Mouse (Mus musculus): Measurements from ENCODE around the gene Gm17174. TPM values are rescaled to one million over a fixed set of nuclear protein-coding genes. Genes with fewer than 3 reads are reported as not detected.
"Not testable (repeated sequence)": the region's sequence is repeated elsewhere in the genome, so short reads cannot be mapped to it uniquely, and the experiment has no call there.

The Gm17174 gene
- not detected in 2 replicates for polyA plus RNA-seq (2015; fragmentation: Nextera tagmentation; extraction: Ambion mirVana)

GRCm38 (mm10) chr14:51592039-51592438, at the start of gene Gm17174:
Gm17174 (minus strand) TSS chr14:51592139.
- not testable (repeated sequence) for ATAC-seq (ENCODE audit: insufficient read depth, low FRiP score, low read depth); H3K27ac ChIP-seq; H3K4me3 ChIP-seq (replicated peaks); H3K36me3 ChIP-seq; H3K4me2 ChIP-seq; H3K27me3 ChIP-seq (replicated peaks); H3K9ac ChIP-seq; H3K9me3 ChIP-seq; H3K4me1 ChIP-seq
- WGBS, result 88% methylated on average over 4 of the region's 4 CpGs

- not testable (repeated sequence) for H3K9ac ChIP-seq; ATAC-seq (ENCODE audit: insufficient read depth, low FRiP score, low read depth); H3K9me3 ChIP-seq; H3K36me3 ChIP-seq; H3K4me1 ChIP-seq; H3K27ac ChIP-seq; H3K4me2 ChIP-seq; H3K27me3 ChIP-seq (replicated peaks); H3K4me3 ChIP-seq (replicated peaks)
- 47% methylated on average over 1 of the region's 1 CpGs for WGBS
These were observed 43.6 kb upstream of the Gm17174 start, which contains the start of gene Gm4181 for GRCm38 (mm10) chr14:51635566-51635965. Gm4181 (minus strand) TSS chr14:51635666.

- H3K27me3 ChIP-seq (replicated peaks); H3K4me3 ChIP-seq (replicated peaks); H3K9ac ChIP-seq; H3K36me3 ChIP-seq; H3K27ac ChIP-seq; H3K4me1 ChIP-seq; H3K4me2 ChIP-seq; H3K9me3 ChIP-seq; ATAC-seq (ENCODE audit: insufficient read depth, low FRiP score, low read depth): not testable (repeated sequence)
- WGBS, result 91% methylated on average over 1 of the region's 1 CpGs
These were observed 40.5 kb upstream of the Gm17174 start for GRCm38 (mm10) chr14:51632426-51632825.

- Histone ChIP-seq H3K9me3 (no peaks in the 10 kb centered on the region), H3K4me3 (replicated peaks) (no peak within 1 kb of the TSS), H3K9ac (no peak within 1 kb of the TSS), H3K36me3 (no peaks in the 10 kb centered on the region), H3K4me1 (no peaks in the 10 kb centered on the region), H3K4me2 (no peak within 1 kb of the TSS), H3K27ac (no peak within 1 kb of the TSS), H3K27me3 (replicated peaks) (no peaks in the 10 kb centered on the region)
- no peak for ATAC-seq (ENCODE audit: insufficient read depth, low FRiP score, low read depth)
- WGBS, result 87% methylated on average over 1 of the region's 1 CpGs
These were observed 19.3 kb upstream of the Gm17174 start, which contains the start of gene Gm17078 for GRCm38 (mm10) chr14:51611210-51611609. Gm17078 (minus strand) TSS chr14:51611310.

- not testable (repeated sequence) for H3K27me3 ChIP-seq (replicated peaks); H3K27ac ChIP-seq; H3K4me1 ChIP-seq; H3K36me3 ChIP-seq; H3K4me2 ChIP-seq; H3K4me3 ChIP-seq (replicated peaks); H3K9ac ChIP-seq; ATAC-seq (ENCODE audit: insufficient read depth, low FRiP score, low read depth); H3K9me3 ChIP-seq
- WGBS, result 94% methylated on average over 2 of the region's 2 CpGs
These were observed 18.0 kb downstream of the Gm17174 start, which contains the start of gene Gm17175 for GRCm38 (mm10) chr14:51573963-51574362. Gm17175 (minus strand) TSS chr14:51574063.

GRCm38 (mm10) chr14:51552490-51552889, 39.4 kb downstream of the Gm17174 start, which contains the start of gene Gm5622:
Gm5622 (plus strand) TSS chr14:51552790.
- H3K4me1 ChIP-seq, result no peaks in the 10 kb centered on the region

More at GRCm38 (mm10) chr14:51552490-51552889, 39.4 kb downstream of the Gm17174 start, which contains the start of gene Gm5622:
- H3K36me3 ChIP-seq, result no peaks in the 10 kb centered on the region
- H3K9ac ChIP-seq, result no peak within 1 kb of the TSS
- ATAC-seq (ENCODE audit: insufficient read depth, low FRiP score, low read depth), result no peak
- 91% methylated on average over 4 of the region's 4 CpGs for WGBS
- no peak within 1 kb of the TSS for H3K4me2 ChIP-seq
- H3K27ac ChIP-seq, result no peak within 1 kb of the TSS
- H3K4me3 ChIP-seq (replicated peaks), result no peak within 1 kb of the TSS
- no peaks in the 10 kb centered on the region for H3K27me3 ChIP-seq (replicated peaks)
- H3K9me3 ChIP-seq, result no peaks in the 10 kb centered on the region

Other genes starting within 250 kb of the Gm17174 start
- gene Gm7247, start 230.4 kb downstream of the Gm17174 start, polyA plus RNA-seq (2015; fragmentation: Nextera tagmentation; extraction: Ambion mirVana), result not detected in 2 replicates
- gene Vmn2r88, start 181.3 kb downstream of the Gm17174 start, polyA plus RNA-seq (2015; fragmentation: Nextera tagmentation; extraction: Ambion mirVana), result not detected in 2 replicates
- not detected in 2 replicates for gene Vmn2r89, start 140.3 kb downstream of the Gm17174 start, polyA plus RNA-seq (2015; fragmentation: Nextera tagmentation; extraction: Ambion mirVana)
- gene Gm5622, start 39.3 kb downstream of the Gm17174 start, polyA plus RNA-seq (2015; fragmentation: Nextera tagmentation; extraction: Ambion mirVana), result not detected in 2 replicates
- not detected in 2 replicates for gene Gm17175, start 18.1 kb downstream of the Gm17174 start, polyA plus RNA-seq (2015; fragmentation: Nextera tagmentation; extraction: Ambion mirVana)
- gene Gm17078, start 19.2 kb upstream of the Gm17174 start, polyA plus RNA-seq (2015; fragmentation: Nextera tagmentation; extraction: Ambion mirVana), result not detected in 2 replicates
- gene Gm4181, start 43.5 kb upstream of the Gm17174 start, polyA plus RNA-seq (2015; fragmentation: Nextera tagmentation; extraction: Ambion mirVana), result not detected in 2 replicates
- gene Gm17079, start 103.3 kb upstream of the Gm17174 start, polyA plus RNA-seq (2015; fragmentation: Nextera tagmentation; extraction: Ambion mirVana), result not detected in 2 replicates
- gene Gm5800, start 125.0 kb upstream of the Gm17174 start, polyA plus RNA-seq (2015; fragmentation: Nextera tagmentation; extraction: Ambion mirVana), result not detected in 2 replicates
- 0.85 and 1.0 TPM in 2 replicates for gene Ang4, start 181.5 kb upstream of the Gm17174 start, polyA plus RNA-seq (2015; fragmentation: Nextera tagmentation; extraction: Ambion mirVana)
- gene AY358078, start 207.9 kb upstream of the Gm17174 start, polyA plus RNA-seq (2015; fragmentation: Nextera tagmentation; extraction: Ambion mirVana), result not detected in 2 replicates

Measured in stomach, embryonic 15.5 days (tissue).